Mouse (Mus musculus): Measurements from ENCODE around the gene Olfr418.
"Not testable (repeated sequence)": the region's sequence is repeated elsewhere in the genome, so short reads cannot be mapped to it uniquely, and the experiment has no call there.

Olfr418 gene

GRCm38 (mm10) chr1:173265701-173266100 lies at the start of gene Olfr418:
Gene Olfr418 (plus strand): TSS chr1:173266001.
- no peak for DNase-seq (ENCODE audit: low read depth in 2 of 2, low spot score in 2 of 2)

GRCm38 (mm10) chr1:173216481-173216880 lies 49.3 kb upstream of the Olfr418 start:
- DNase-seq (ENCODE audit: low read depth in 2 of 2, low spot score in 2 of 2), result no peak

- DNase-seq (ENCODE audit: low read depth in 2 of 2, low spot score in 2 of 2), result no peak
These were observed 38.7 kb upstream of the Olfr418 start, which contains the start of gene Fcer1a for GRCm38 (mm10) chr1:173227081-173227480. Gene Fcer1a (minus strand): TSS chr1:173227214.

GRCm38 (mm10) chr1:173237004-173237403 lies 28.8 kb upstream of the Olfr418 start:
- DNase-seq (ENCODE audit: low read depth in 2 of 2, low spot score in 2 of 2), result not testable (repeated sequence)

GRCm38 (mm10) chr1:173249888-173250287 lies 15.9 kb upstream of the Olfr418 start:
- DNase-seq (ENCODE audit: low read depth in 2 of 2, low spot score in 2 of 2), result no peak

GRCm38 (mm10) chr1:173277677-173278076 lies 11.9 kb downstream of the Olfr418 start, which contains the start of gene Mptx2:
Gene Mptx2 (minus strand): TSS chr1:173277777.
- DNase-seq (ENCODE audit: low read depth in 2 of 2, low spot score in 2 of 2), result no peak

GRCm38 (mm10) chr1:173302795-173303194 lies 37.0 kb downstream of the Olfr418 start:
- not testable (repeated sequence) for DNase-seq (ENCODE audit: low read depth in 2 of 2, low spot score in 2 of 2)

GRCm38 (mm10) chr1:173313535-173314050 lies 47.8 kb downstream of the Olfr418 start:
- not testable (repeated sequence) for DNase-seq (ENCODE audit: low read depth in 2 of 2, low spot score in 2 of 2)

- DNase-seq (ENCODE audit: low read depth in 2 of 2, low spot score in 2 of 2), result no peak
These were observed 49.9 kb downstream of the Olfr418 start for GRCm38 (mm10) chr1:173315725-173316124.

GRCm38 (mm10) chr1:173317925-173318477 lies 52.2 kb downstream of the Olfr418 start:
- no peak for DNase-seq (ENCODE audit: low read depth in 2 of 2, low spot score in 2 of 2)

- DNase-seq (ENCODE audit: low read depth in 2 of 2, low spot score in 2 of 2), result no peak
These were observed 55.9 kb downstream of the Olfr418 start for GRCm38 (mm10) chr1:173321593-173322248.

GRCm38 (mm10) chr1:173322249-173322627 lies 56.4 kb downstream of the Olfr418 start:
- DNase-seq (ENCODE audit: low read depth in 2 of 2, low spot score in 2 of 2), result no peak

All from CD8-positive naive resting alpha-beta T cell, adult 2 months (primary cell).